Mouse (Mus musculus) intestine, postnatal 0 days (tissue): Measurements from ENCODE around the gene Col3a1. TPM values are rescaled to one million over a fixed set of nuclear protein-coding genes. Genes with fewer than 3 reads are reported as not detected.

ENCODE experiments used
- ATAC-seq: fragments of 200-750 bp; cut with Nextera tagmentation; 2 replicates; pipeline ENCODE4 v1.8.0; 2017; ENCODE audit warnings: mild to moderate bottlenecking, moderate TSS enrichment, moderate library complexity
- H3K27ac ChIP-seq: fragments of 300-500 bp; sonication (generic); 2 replicates; pipeline ENCODE4 v1.5.1; 2014; ENCODE audit warnings: mild to moderate bottlenecking, low read depth, low read length, moderate library complexity
- H3K27me3 ChIP-seq: fragments of 300-500 bp; sonication (generic); replicated peaks from 2 replicates; pipeline ENCODE4 v1.6.1; 2014; ENCODE audit warnings: low read length, mixed read lengths; ENCODE audit not compliant: control insufficient read depth, insufficient read depth
- H3K36me3 ChIP-seq: fragments of 300-500 bp; sonication (generic); 2 replicates; pipeline ENCODE4 v1.6.1; 2014; ENCODE audit warnings: mild to moderate bottlenecking, moderate library complexity; ENCODE audit not compliant: control insufficient read depth, insufficient read depth
- H3K4me1 ChIP-seq: fragments of 300-500 bp; sonication (generic); replicated peaks from 2 replicates; pipeline ENCODE4 v1.6.1; 2014; ENCODE audit warnings: antibody characterized with exemption, low read length, mixed read lengths; ENCODE audit not compliant: control insufficient read depth, insufficient read depth
- H3K4me2 ChIP-seq: fragments of 300-500 bp; sonication (generic); replicated peaks from 2 replicates; pipeline ENCODE4 v1.6.1; 2014; ENCODE audit warnings: low read depth, mild to moderate bottlenecking, moderate library complexity
- H3K4me3 ChIP-seq: fragments of 300-500 bp; sonication (generic); 2 replicates; pipeline ENCODE4 v1.5.1; 2014; ENCODE audit warnings: low read depth, low read length
- H3K9ac ChIP-seq: fragments of 300-500 bp; sonication (generic); 2 replicates; pipeline ENCODE4 v1.6.1; 2014; ENCODE audit warnings: mild to moderate bottlenecking, low read depth, low read length
- H3K9me3 ChIP-seq: fragments of 300-500 bp; sonication (generic); 2 replicates; pipeline ENCODE4 v1.6.1; 2016; ENCODE audit warnings: mixed run types; ENCODE audit not compliant: control insufficient read depth
- CTCF ChIP-seq: sonication (generic); IDR thresholded peaks from 2 replicates; pipeline ENCODE4 v1.5.1; 2016; ENCODE audit warnings: low read depth, mild to moderate bottlenecking, control low read depth, antibody characterized with exemption, moderate library complexity
- WGBS: fragments of 180-500 bp; shearing (Covaris S2); extraction: QIAGEN DNeasy Blood & Tissue Kit; methylation state at CpG from one replicate; pipeline ENCODE4 v1.1.7; 2014; 5-methylcytosine and 5-hydroxymethylcytosine counted together
- polyA plus RNA-seq: library from polyadenylated mRNA; unstranded; fragments of >200 nt; fragmentation: Nextera tagmentation; extraction: Ambion mirVana; gene quantifications from 2 replicates; pipeline ENCODE4 v1.2.1, GENCODE M21; 2015

The Col3a1 gene
- 562 and 577 TPM in 2 replicates for polyA plus RNA-seq

GRCm38 (mm10) chr1:45311388-45311787 lies at the start of gene Col3a1:
Col3a1 (plus strand) TSS chr1:45311538.
- Histone ChIP-seq H3K4me3 (peak within 1 kb of the TSS; percentile 39), H3K9me3 (no peaks in the 10 kb centered on the region), H3K4me1 (peaks cover 3% of the 10 kb centered on the region; the same call in 1 of the 2 replicates), H3K27me3 (no peaks in the 10 kb centered on the region), H3K4me2 (peak within 1 kb of the TSS; percentile 1; the same call in 1 of the 2 replicates), H3K36me3 (no peaks in the 10 kb centered on the region), H3K27ac (peak within 1 kb of the TSS; percentile 75), H3K9ac (0 out of 2 replicates have a peak within 1 kb of the TSS, but pooled peaks have one; percentile 0)
- TF ChIP-seq CTCF: no peak
- ATAC-seq: no peak
- WGBS: 30% methylated on average over 4 of the region's 4 CpGs

- no peaks in the 10 kb centered on the region for H3K4me1 ChIP-seq
- H3K27ac ChIP-seq: no peak overlapping the region
- no peak overlapping the region for H3K9ac ChIP-seq
- H3K4me3 ChIP-seq: no peak overlapping the region
- no peak for ATAC-seq
- no peak for TF ChIP-seq CTCF
- no peaks in the 10 kb centered on the region for H3K27me3 ChIP-seq
- H3K4me2 ChIP-seq: no peak overlapping the region
- H3K9me3 ChIP-seq: no peaks in the 10 kb centered on the region
- H3K36me3 ChIP-seq: no peaks in the 10 kb centered on the region
Observed at GRCm38 (mm10) chr1:45269421-45269820, 41.9 kb upstream of the Col3a1 start.

GRCm38 (mm10) chr1:45276006-45276539 lies 35.3 kb upstream of the Col3a1 start:
- TF ChIP-seq CTCF: no peak
- no peak overlapping the region for H3K4me2 ChIP-seq
- no peak for ATAC-seq
- H3K4me3 ChIP-seq: no peak overlapping the region
- no peaks in the 10 kb centered on the region for H3K36me3 ChIP-seq
- H3K4me1 ChIP-seq: no peaks in the 10 kb centered on the region
- H3K27ac ChIP-seq: no peak overlapping the region
- no peak overlapping the region for H3K9ac ChIP-seq
- 64% methylated on average over 2 of the region's 2 CpGs for WGBS
- no peaks in the 10 kb centered on the region for H3K9me3 ChIP-seq
- no peaks in the 10 kb centered on the region for H3K27me3 ChIP-seq

GRCm38 (mm10) chr1:45287954-45288353 lies 23.4 kb upstream of the Col3a1 start:
- no peak overlapping the region for H3K27ac ChIP-seq
- 76% methylated on average over 1 of the region's 1 CpGs for WGBS
- H3K27me3 ChIP-seq: no peaks in the 10 kb centered on the region
- no peaks in the 10 kb centered on the region for H3K9me3 ChIP-seq
- H3K9ac ChIP-seq: no peak overlapping the region
- H3K36me3 ChIP-seq: no peaks in the 10 kb centered on the region
- no peak for ATAC-seq
- no peak overlapping the region for H3K4me2 ChIP-seq
- no peak for TF ChIP-seq CTCF
- no peaks in the 10 kb centered on the region for H3K4me1 ChIP-seq
- H3K4me3 ChIP-seq: no peak overlapping the region

GRCm38 (mm10) chr1:45290037-45290436 lies 21.3 kb upstream of the Col3a1 start:
- Histone ChIP-seq H3K27me3 (no peaks in the 10 kb centered on the region), H3K36me3 (no peaks in the 10 kb centered on the region), H3K4me1 (no peaks in the 10 kb centered on the region), H3K9me3 (no peaks in the 10 kb centered on the region), H3K27ac (no peak overlapping the region), H3K4me2 (no peak overlapping the region), H3K9ac (no peak overlapping the region), H3K4me3 (no peak overlapping the region)
- 55% methylated on average over 4 of the region's 4 CpGs for WGBS
- no peak for TF ChIP-seq CTCF
- no peak for ATAC-seq

GRCm38 (mm10) chr1:45299394-45300119 lies 11.8 kb upstream of the Col3a1 start:
- WGBS: 75% methylated on average over 3 of the region's 3 CpGs
- TF ChIP-seq CTCF: no peak
- Histone ChIP-seq H3K4me1 (no peaks in the 10 kb centered on the region), H3K4me3 (no peak overlapping the region), H3K27me3 (no peaks in the 10 kb centered on the region), H3K27ac (no peak overlapping the region), H3K36me3 (no peaks in the 10 kb centered on the region), H3K9me3 (no peaks in the 10 kb centered on the region), H3K9ac (no peak overlapping the region), H3K4me2 (no peak overlapping the region)
- no peak for ATAC-seq
